Comparison of ENCODE assay signal across 8 mouse cellular contexts in the genomic region with DNA sequence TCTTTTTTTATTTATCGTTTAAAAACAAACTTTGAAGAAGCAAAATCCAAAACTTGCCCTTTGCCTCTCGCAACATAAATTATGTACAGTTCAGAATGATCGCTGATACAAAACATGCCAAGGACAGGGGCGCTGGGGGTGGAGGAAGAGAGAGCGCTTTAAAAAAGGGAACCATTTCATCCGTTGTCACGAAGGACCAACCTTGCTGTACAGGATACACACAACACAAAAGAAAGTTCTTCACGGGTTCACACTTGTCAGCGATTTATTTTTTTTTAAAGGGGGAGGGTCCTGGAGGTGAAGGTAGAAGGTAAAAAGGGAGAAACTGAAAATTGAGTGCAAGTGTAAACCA. TPM values are rescaled to one million over a fixed set of nuclear protein-coding genes. Genes with fewer than 3 reads are reported as not detected.
DNase-seq lines count a peak whose midpoint lies in the region; ATAC-seq lines count a peak whose summit lies in the region.

No protein-coding gene starts in this region.

- WGBS in kidney, embryonic 15.5 days: 11% methylated on average over 9 of the region's 9 CpGs
- 20% methylated on average over 9 of the region's 9 CpGs for WGBS in embryonic facial prominence, embryonic 10.5 days
- WGBS in intestine, embryonic 14.5 days: 10% methylated on average over 9 of the region's 9 CpGs

- peaks cover 34% of the 10 kb centered on the region for H3K4me1 ChIP-seq in kidney, embryonic 15.5 days
- peaks cover 24% of the 10 kb centered on the region for H3K4me1 ChIP-seq in embryonic facial prominence, embryonic 10.5 days
- peaks cover 10% of the 10 kb centered on the region; the same call in 1 of the 2 replicates for H3K4me1 ChIP-seq in intestine, embryonic 14.5 days (replicated peaks; ENCODE audit: control insufficient read depth, insufficient read depth, low read length)

- peak overlapping the region; percentile 68 for H3K4me3 ChIP-seq in kidney, embryonic 15.5 days (replicated peaks)
- H3K4me3 ChIP-seq in embryonic facial prominence, embryonic 10.5 days: peak overlapping the region; percentile 87
- peak overlapping the region; percentile 84 for H3K4me3 ChIP-seq in intestine, embryonic 14.5 days (ENCODE audit: low read depth, low read length)

- peak overlapping the region; percentile 81 for H3K9ac ChIP-seq in kidney, embryonic 15.5 days
- H3K9ac ChIP-seq in intestine, embryonic 14.5 days (ENCODE audit: low read length): 0 out of 2 replicates have a peak overlapping the region, but pooled peaks have one; percentile 87

- peak; percentile 43; the same call in 1 of the 2 replicates for ATAC-seq in kidney, embryonic 15.5 days (replicated peaks; ENCODE audit: low FRiP score)
- ATAC-seq in intestine, embryonic 14.5 days (replicated peaks; ENCODE audit: low FRiP score, low TSS enrichment, low read depth): peak; percentile 41
- ATAC-seq in monocyte, adult 5-6 weeks (replicated peaks; ENCODE audit: insufficient number of reproducible peaks, low FRiP score, low TSS enrichment, poor library complexity, severe bottlenecking): peak; percentile 42
- no peak for ATAC-seq in megakaryocyte-erythroid progenitor cell, adult 5-6 weeks (replicated peaks; ENCODE audit: low FRiP score, low TSS enrichment, poor library complexity, severe bottlenecking)

- DNase-seq in kidney, adult 8-10 months: no peak
- no peak for DNase-seq in embryonic facial prominence, embryonic 10.5 days (ENCODE audit: low spot score)
- DNase-seq in intestine, embryonic 14.5 days (ENCODE audit: low spot score): no peak
- no peak for DNase-seq in thymus, postnatal 0 days (ENCODE audit: low spot score)
- DNase-seq in right cerebral cortex, adult 18-20 months: no peak

- H3K4me2 ChIP-seq in kidney, embryonic 15.5 days: peak overlapping the region; percentile 63
- H3K4me2 ChIP-seq in intestine, embryonic 14.5 days (ENCODE audit: low read length): peak overlapping the region; percentile 49

- H3K9me3 ChIP-seq in kidney, embryonic 15.5 days (replicated peaks): no peaks in the 10 kb centered on the region
- H3K9me3 ChIP-seq in embryonic facial prominence, embryonic 10.5 days: no peaks in the 10 kb centered on the region
- no peaks in the 10 kb centered on the region for H3K9me3 ChIP-seq in intestine, embryonic 14.5 days (ENCODE audit: control insufficient read depth, low read length)

- peak overlapping the region; percentile 94 for H3K27ac ChIP-seq in kidney, embryonic 15.5 days
- peak overlapping the region; percentile 92 for H3K27ac ChIP-seq in embryonic facial prominence, embryonic 10.5 days (replicated peaks)
- H3K27ac ChIP-seq in intestine, embryonic 14.5 days (ENCODE audit: low read depth): peak overlapping the region; percentile 92

- peaks cover 56% of the 10 kb centered on the region for H3K36me3 ChIP-seq in kidney, embryonic 15.5 days
- peaks cover 53% of the 10 kb centered on the region for H3K36me3 ChIP-seq in embryonic facial prominence, embryonic 10.5 days (replicated peaks)
- peaks cover 43% of the 10 kb centered on the region for H3K36me3 ChIP-seq in intestine, embryonic 14.5 days (ENCODE audit: control insufficient read depth, insufficient read depth, low read length)

- H3K27me3 ChIP-seq in kidney, embryonic 15.5 days: no peaks in the 10 kb centered on the region
- H3K27me3 ChIP-seq in embryonic facial prominence, embryonic 10.5 days (replicated peaks; ENCODE audit: low read depth, poor library complexity, severe bottlenecking): no peaks in the 10 kb centered on the region
- H3K27me3 ChIP-seq in intestine, embryonic 14.5 days (replicated peaks; ENCODE audit: control insufficient read depth, insufficient read depth, low read length): no peaks in the 10 kb centered on the region

RNA-seq across cellular contexts. Expression of a gene that starts 0.3 kb away (rescaled TPM):
- polyA plus RNA-seq in kidney, embryonic 15.5 days (2015; fragmentation: Nextera tagmentation; extraction: Ambion mirVana): 98.5 and 100 TPM in 2 replicates
- 83.5 and 85.3 TPM in 2 replicates for polyA plus RNA-seq in embryonic facial prominence, embryonic 10.5 days (2016; fragmentation: Nextera tagmentation; extraction: Ambion mirVana)
- 77.0 and 77.3 TPM in 2 replicates for polyA plus RNA-seq in intestine, embryonic 14.5 days (2014; fragmentation: Nextera tagmentation; extraction: Ambion mirVana)
- total RNA-seq in monocyte, adult 5-6 weeks (2017): 128 to 132 TPM (median 132 TPM) in 3 replicates
- polyA plus RNA-seq in thymus, postnatal 0 days (2015; fragmentation: Nextera tagmentation; extraction: Ambion mirVana): 103 and 107 TPM in 2 replicates
- total RNA-seq in megakaryocyte-erythroid progenitor cell, adult 5-6 weeks (2014; fragmentation: Nextera tagmentation): 61.3 and 121 TPM in 2 replicates
- 120 and 143 TPM in 2 replicates for total RNA-seq in megakaryocyte-erythroid progenitor cell, adult 5-6 weeks (2017)

RNA-seq across cellular contexts. Expression of a gene that starts 22.4 kb away (rescaled TPM):
- 2.9 and 3.2 TPM in 2 replicates for polyA plus RNA-seq in kidney, embryonic 15.5 days (2015; fragmentation: Nextera tagmentation; extraction: Ambion mirVana)
- not detected in 2 replicates for polyA plus RNA-seq in embryonic facial prominence, embryonic 10.5 days (2016; fragmentation: Nextera tagmentation; extraction: Ambion mirVana)
- not detected in 2 replicates for polyA plus RNA-seq in intestine, embryonic 14.5 days (2014; fragmentation: Nextera tagmentation; extraction: Ambion mirVana)
- not detected in 3 replicates for total RNA-seq in monocyte, adult 5-6 weeks (2017)
- polyA plus RNA-seq in thymus, postnatal 0 days (2015; fragmentation: Nextera tagmentation; extraction: Ambion mirVana): 0.10 and 0.13 TPM in 2 replicates
- total RNA-seq in megakaryocyte-erythroid progenitor cell, adult 5-6 weeks (2014; fragmentation: Nextera tagmentation): not detected in 2 replicates
- 0.08 TPM in 1 of 2 replicates, not detected in the other for total RNA-seq in megakaryocyte-erythroid progenitor cell, adult 5-6 weeks (2017)

RNA-seq across cellular contexts. Expression of a gene that starts 39.3 kb away (rescaled TPM):
- polyA plus RNA-seq in kidney, embryonic 15.5 days (2015; fragmentation: Nextera tagmentation; extraction: Ambion mirVana): 12.3 and 13.3 TPM in 2 replicates
- polyA plus RNA-seq in embryonic facial prominence, embryonic 10.5 days (2016; fragmentation: Nextera tagmentation; extraction: Ambion mirVana): 12.1 and 12.7 TPM in 2 replicates
- 16.2 and 17.5 TPM in 2 replicates for polyA plus RNA-seq in intestine, embryonic 14.5 days (2014; fragmentation: Nextera tagmentation; extraction: Ambion mirVana)
- 39.4 to 138 TPM (median 45.1 TPM) in 3 replicates for total RNA-seq in monocyte, adult 5-6 weeks (2017)
- polyA plus RNA-seq in thymus, postnatal 0 days (2015; fragmentation: Nextera tagmentation; extraction: Ambion mirVana): 9.4 and 15.6 TPM in 2 replicates
- total RNA-seq in megakaryocyte-erythroid progenitor cell, adult 5-6 weeks (2014; fragmentation: Nextera tagmentation): 55.2 and 72.7 TPM in 2 replicates
- total RNA-seq in megakaryocyte-erythroid progenitor cell, adult 5-6 weeks (2017): 27.5 and 31.8 TPM in 2 replicates

RNA-seq across cellular contexts. Expression of a gene that starts 42.0 kb away (rescaled TPM):
- polyA plus RNA-seq in kidney, embryonic 15.5 days (2015; fragmentation: Nextera tagmentation; extraction: Ambion mirVana): 0.06 TPM in 1 of 2 replicates, not detected in the other
- 1.0 and 1.5 TPM in 2 replicates for polyA plus RNA-seq in embryonic facial prominence, embryonic 10.5 days (2016; fragmentation: Nextera tagmentation; extraction: Ambion mirVana)
- not detected in 2 replicates for polyA plus RNA-seq in intestine, embryonic 14.5 days (2014; fragmentation: Nextera tagmentation; extraction: Ambion mirVana)
- not detected in 3 replicates for total RNA-seq in monocyte, adult 5-6 weeks (2017)
- polyA plus RNA-seq in thymus, postnatal 0 days (2015; fragmentation: Nextera tagmentation; extraction: Ambion mirVana): 0.08 TPM in 1 of 2 replicates, not detected in the other
- not detected in 2 replicates for total RNA-seq in megakaryocyte-erythroid progenitor cell, adult 5-6 weeks (2014; fragmentation: Nextera tagmentation)
- total RNA-seq in megakaryocyte-erythroid progenitor cell, adult 5-6 weeks (2017): not detected in 2 replicates

RNA-seq across cellular contexts. Expression of a gene that starts 53.7 kb away (rescaled TPM):
- 0.12 and 0.31 TPM in 2 replicates for polyA plus RNA-seq in kidney, embryonic 15.5 days (2015; fragmentation: Nextera tagmentation; extraction: Ambion mirVana)
- 0.34 and 0.40 TPM in 2 replicates for polyA plus RNA-seq in embryonic facial prominence, embryonic 10.5 days (2016; fragmentation: Nextera tagmentation; extraction: Ambion mirVana)
- 0.12 TPM in 1 of 2 replicates, not detected in the other for polyA plus RNA-seq in intestine, embryonic 14.5 days (2014; fragmentation: Nextera tagmentation; extraction: Ambion mirVana)
- not detected in 3 replicates for total RNA-seq in monocyte, adult 5-6 weeks (2017)
- 0.85 TPM in 2 replicates for polyA plus RNA-seq in thymus, postnatal 0 days (2015; fragmentation: Nextera tagmentation; extraction: Ambion mirVana)
- total RNA-seq in megakaryocyte-erythroid progenitor cell, adult 5-6 weeks (2014; fragmentation: Nextera tagmentation): not detected in 2 replicates
- total RNA-seq in megakaryocyte-erythroid progenitor cell, adult 5-6 weeks (2017): not detected in 2 replicates
